Mouse (Mus musculus): Measurements from ENCODE around the gene H2-M10.1. TPM values are rescaled to one million over a fixed set of nuclear protein-coding genes. Genes with fewer than 3 reads are reported as not detected.

H2-M10.1 gene
- polyA plus RNA-seq, 1 experiment: not detected

Other genes with a start within 250 kb of the H2-M10.1 start
- gene Gm19684, start 204.5 kb downstream of the H2-M10.1 start, polyA plus RNA-seq (2012; ENCODE audit: insufficient read depth, insufficient read length, missing spikeins): not detected in 2 replicates
- gene Gm7030, start 196.7 kb downstream of the H2-M10.1 start, polyA plus RNA-seq (2012; ENCODE audit: insufficient read depth, insufficient read length, missing spikeins): not detected in 2 replicates
- not detected in 2 replicates for gene Gm8909, start 157.6 kb downstream of the H2-M10.1 start, polyA plus RNA-seq (2012; ENCODE audit: insufficient read depth, insufficient read length, missing spikeins)
- not detected in 2 replicates for gene H2-T3, start 135.9 kb downstream of the H2-M10.1 start, polyA plus RNA-seq (2012; ENCODE audit: insufficient read depth, insufficient read length, missing spikeins)
- 49.0 and 66.3 TPM in 2 replicates for gene Rpp21, start 68.1 kb downstream of the H2-M10.1 start, polyA plus RNA-seq (2012; ENCODE audit: insufficient read depth, insufficient read length, missing spikeins)
- 5.5 and 6.2 TPM in 2 replicates for gene Trim39, start 53.9 kb downstream of the H2-M10.1 start, polyA plus RNA-seq (2012; ENCODE audit: insufficient read depth, insufficient read length, missing spikeins)
- not detected in 2 replicates for gene H2-M10.2, start 39.7 kb downstream of the H2-M10.1 start, polyA plus RNA-seq (2012; ENCODE audit: insufficient read depth, insufficient read length, missing spikeins)
- gene H2-M10.3, start 42.3 kb upstream of the H2-M10.1 start, polyA plus RNA-seq (2012; ENCODE audit: insufficient read depth, insufficient read length, missing spikeins): not detected in 2 replicates
- not detected in 2 replicates for gene H2-M10.4, start 136.2 kb upstream of the H2-M10.1 start, polyA plus RNA-seq (2012; ENCODE audit: insufficient read depth, insufficient read length, missing spikeins)
- not detected in 2 replicates for gene H2-M11, start 220.9 kb upstream of the H2-M10.1 start, polyA plus RNA-seq (2012; ENCODE audit: insufficient read depth, insufficient read length, missing spikeins)

All from brown adipose tissue, adult 24 weeks (tissue).